Mouse (Mus musculus): ENCODE measurements around the gene Hdac4. TPM values are rescaled to one million over a fixed set of nuclear protein-coding genes. Genes with fewer than 3 reads are reported as not detected.
A peak's percentile ranks its signal among the peaks of the same experiment; 100 is the strongest.

Gene Hdac4
- total RNA-seq, 2 experiments from 2014 or later = 38.8 to 40.8 TPM

- intact Hi-C loops (cut with DNase I; ENCODE audit: low total_unique reads) = no loop called here
- DNase-seq = no peak
These were observed 239.3 kb downstream of the Hdac4 start for GRCm38 (mm10) chr1:91956229-91956628.

GRCm38 (mm10) chr1:91954954-91955353 lies 240.5 kb downstream of the Hdac4 start:
- DNase-seq = no peak
- intact Hi-C loops (cut with DNase I; ENCODE audit: low total_unique reads) = no loop called here

- intact Hi-C loops (cut with DNase I; ENCODE audit: low total_unique reads) = no loop called here
- DNase-seq = no peak
These were observed 242.6 kb downstream of the Hdac4 start for GRCm38 (mm10) chr1:91952912-91953311.

DNA sequence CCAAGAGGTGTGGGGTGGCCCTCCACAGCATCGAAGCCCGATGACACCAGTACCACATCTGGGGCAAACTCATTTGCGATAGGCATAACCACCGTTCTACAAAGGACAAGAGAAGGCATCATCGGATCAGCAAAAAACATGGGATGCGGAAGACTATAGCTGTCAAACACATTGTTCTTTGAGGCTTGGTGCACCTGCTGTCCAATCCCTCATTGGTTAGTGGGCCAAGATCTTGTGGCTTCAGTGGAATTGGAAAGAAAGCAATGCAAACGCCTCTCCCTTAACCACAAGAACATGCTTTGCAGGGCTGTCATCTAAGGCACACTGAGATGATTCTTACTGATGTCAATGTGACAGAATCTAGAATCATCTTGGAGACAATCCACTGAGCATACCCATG lies 248.1 kb downstream of the Hdac4 start:
- intact Hi-C loops (cut with DNase I; ENCODE audit: low total_unique reads) = no loop called here
- no peak for DNase-seq

DNA sequence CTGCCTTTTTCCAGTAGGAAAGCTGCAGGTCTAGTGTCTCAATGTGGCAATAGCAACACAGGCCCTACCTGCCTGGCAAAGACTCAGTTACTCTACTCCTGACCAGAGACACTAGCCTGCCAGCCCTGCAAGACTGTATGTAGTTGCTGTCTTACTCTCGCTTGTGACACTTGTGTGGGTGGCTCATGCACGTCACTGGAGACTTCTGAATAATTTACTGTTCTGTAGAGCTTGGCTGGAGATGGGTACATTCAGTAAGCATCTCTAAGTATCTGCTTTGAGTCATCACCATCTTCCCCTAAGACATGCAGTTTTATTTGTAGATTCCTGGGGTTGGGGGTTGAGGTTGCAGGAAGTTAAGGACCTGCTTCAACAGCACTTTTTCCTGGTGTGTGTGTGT lies 252.9 kb downstream of the Hdac4 start:
- DNase-seq = no peak

DNA sequence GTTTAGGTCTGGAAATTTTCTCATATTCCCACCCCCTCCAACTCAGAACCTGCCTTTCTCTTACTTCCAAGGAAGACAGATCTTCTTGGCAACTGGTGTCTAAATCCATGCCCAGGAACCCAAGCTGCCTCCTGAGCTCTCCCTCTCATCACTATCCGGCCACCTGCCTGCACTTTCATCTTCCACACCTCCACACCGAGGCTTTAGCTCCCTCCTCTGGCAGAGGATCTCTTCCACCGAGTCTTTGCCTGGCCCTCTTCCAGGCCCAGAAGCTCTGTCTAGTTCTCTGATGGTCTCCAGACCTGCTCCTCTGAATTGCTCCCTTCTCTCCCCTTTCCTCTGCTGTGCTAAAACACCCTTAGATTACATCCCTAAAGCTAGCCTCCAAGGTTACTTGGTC lies 253.5 kb downstream of the Hdac4 start:
- intact Hi-C loops (cut with DNase I; ENCODE audit: low total_unique reads) = no loop called here
- DNase-seq = no peak

More for the DNA sequence above, 252.9 kb downstream of the Hdac4 start:
- intact Hi-C loops (cut with DNase I; ENCODE audit: low total_unique reads) = no loop called here

DNA sequence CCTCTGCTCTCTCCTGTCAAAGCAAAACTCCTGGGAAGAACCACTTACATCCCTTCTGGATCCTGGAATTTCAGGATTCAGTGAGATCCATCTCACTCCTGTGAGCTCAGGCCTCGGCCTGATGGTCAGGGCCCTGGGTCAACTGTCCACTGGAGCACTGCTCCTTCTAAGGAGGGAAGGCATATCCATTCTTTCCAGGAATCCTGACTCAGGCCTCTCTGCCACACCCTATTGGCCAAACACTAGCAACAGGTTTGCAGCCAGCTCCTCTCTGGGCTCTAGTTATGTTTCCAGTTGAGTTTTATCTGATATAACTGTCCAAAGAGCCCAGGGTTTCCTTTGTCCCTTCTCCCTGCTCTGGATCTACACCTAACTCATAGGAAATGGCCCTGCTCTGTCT lies 254.4 kb downstream of the Hdac4 start:
- no peak for DNase-seq
- intact Hi-C loops (cut with DNase I; ENCODE audit: low total_unique reads) = no loop called here

GRCm38 (mm10) chr1:91935171-91935570 lies 260.3 kb downstream of the Hdac4 start:
- peak; percentile 54 for DNase-seq
- intact Hi-C loops (cut with DNase I; ENCODE audit: low total_unique reads) = no loop called here

- DNase-seq = no peak
- intact Hi-C loops (cut with DNase I; ENCODE audit: low total_unique reads) = no loop called here
These were observed 261.8 kb downstream of the Hdac4 start for GRCm38 (mm10) chr1:91933681-91934080.

GRCm38 (mm10) chr1:91932221-91932620 lies 263.3 kb downstream of the Hdac4 start:
- no peak for DNase-seq
- intact Hi-C loops (cut with DNase I; ENCODE audit: low total_unique reads) = no loop called here

DNA sequence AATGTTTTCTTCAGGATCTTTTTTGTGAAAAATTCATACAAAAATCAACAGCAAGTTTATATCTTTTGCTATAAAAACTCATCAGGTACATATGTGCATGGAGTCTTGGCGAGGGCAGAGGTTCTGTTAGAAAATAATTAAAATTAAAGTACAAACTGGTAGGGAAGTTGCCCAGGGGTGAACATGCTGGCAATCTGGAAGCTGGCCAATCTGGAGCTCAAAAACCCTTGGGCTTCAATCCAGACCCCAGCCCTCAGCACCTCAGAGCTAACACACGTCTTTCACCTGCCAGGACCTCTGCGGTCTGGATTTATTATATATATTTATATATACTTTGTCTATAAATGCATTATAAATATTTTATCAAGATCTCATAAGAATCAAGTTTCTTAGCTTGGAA lies 263.7 kb downstream of the Hdac4 start:
- intact Hi-C loops (cut with DNase I; ENCODE audit: low total_unique reads) = no loop called here
- DNase-seq = no peak

GRCm38 (mm10) chr1:91931196-91931595 lies 264.3 kb downstream of the Hdac4 start:
- DNase-seq = peak; percentile 42
- intact Hi-C loops (cut with DNase I; ENCODE audit: low total_unique reads) = no loop called here

GRCm38 (mm10) chr1:91929051-91929450 lies 266.4 kb downstream of the Hdac4 start:
- intact Hi-C loops (cut with DNase I; ENCODE audit: low total_unique reads) = no loop called here
- DNase-seq = no peak

DNA sequence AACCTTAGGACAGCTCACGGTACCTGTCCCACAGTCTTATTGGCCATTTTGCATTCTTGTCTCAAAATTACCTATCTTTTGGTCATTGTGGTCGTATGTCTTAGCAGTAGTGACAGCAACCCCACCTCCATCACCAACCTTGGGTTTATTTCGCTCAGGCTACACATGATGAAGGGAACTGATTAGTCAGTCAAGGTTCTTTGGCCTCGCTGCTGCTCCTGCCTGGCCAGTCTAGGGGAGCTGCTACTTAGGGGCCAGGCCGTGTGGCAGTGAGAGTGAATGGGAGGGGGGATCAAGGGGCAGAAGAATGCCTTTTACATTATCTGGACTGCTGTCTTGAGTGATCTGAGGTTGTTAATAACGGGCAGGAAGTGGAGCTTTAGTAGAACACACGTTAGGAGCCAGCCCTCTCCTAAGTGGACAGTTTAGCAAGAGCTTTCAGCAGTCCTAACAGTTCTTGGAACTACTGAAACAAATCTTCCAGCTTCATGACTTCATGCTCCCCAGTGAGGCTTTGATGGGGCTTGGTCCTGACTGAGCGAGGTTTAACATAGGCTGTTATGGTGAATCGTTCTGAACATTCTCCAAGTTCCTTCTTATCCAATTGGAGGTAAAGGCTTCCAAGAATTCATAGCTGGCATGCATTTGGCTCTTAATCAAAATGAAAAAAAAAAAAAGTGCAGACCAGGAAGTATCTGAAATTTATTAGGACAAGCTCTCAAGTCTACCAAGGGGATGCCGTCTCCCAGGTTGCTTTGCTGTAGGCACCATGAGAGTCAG lies 267.8 kb downstream of the Hdac4 start:
- intact Hi-C loops (cut with DNase I; ENCODE audit: low total_unique reads) = no loop called here
- no peak for DNase-seq

DNA sequence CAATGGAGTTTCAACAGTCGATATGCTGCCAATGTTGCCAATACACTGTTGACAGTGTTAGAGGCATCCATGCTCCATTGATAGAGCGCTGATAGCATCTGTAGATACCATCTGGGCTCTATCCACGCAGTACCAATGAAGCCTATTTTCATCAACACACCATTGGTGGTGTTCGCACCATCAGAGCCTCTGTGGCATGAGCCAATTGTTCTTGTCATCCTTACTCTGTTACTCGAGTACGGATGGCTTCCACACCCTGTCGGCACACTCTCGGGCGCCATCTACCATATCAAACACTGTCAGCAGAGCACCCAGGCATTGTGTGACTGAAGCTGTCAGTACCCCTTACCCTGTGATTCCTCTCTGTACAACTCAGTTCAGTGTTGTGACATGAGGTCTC lies 271.9 kb downstream of the Hdac4 start:
- intact Hi-C loops (cut with DNase I; ENCODE audit: low total_unique reads) = no loop called here
- no peak for DNase-seq

- DNase-seq = no peak
- intact Hi-C loops (cut with DNase I; ENCODE audit: low total_unique reads) = no loop called here
These were observed 273.0 kb downstream of the Hdac4 start for GRCm38 (mm10) chr1:91922235-91923152.

- intact Hi-C loops (cut with DNase I; ENCODE audit: low total_unique reads) = no loop called here
- DNase-seq = no peak
These were observed 273.8 kb downstream of the Hdac4 start for GRCm38 (mm10) chr1:91921702-91922101.

GRCm38 (mm10) chr1:91921279-91921678 lies 274.2 kb downstream of the Hdac4 start:
- DNase-seq = no peak
- intact Hi-C loops (cut with DNase I; ENCODE audit: low total_unique reads) = no loop called here

- DNase-seq = no peak
- intact Hi-C loops (cut with DNase I; ENCODE audit: low total_unique reads) = no loop called here
These were observed 275.4 kb downstream of the Hdac4 start for GRCm38 (mm10) chr1:91920038-91920589.

DNA sequence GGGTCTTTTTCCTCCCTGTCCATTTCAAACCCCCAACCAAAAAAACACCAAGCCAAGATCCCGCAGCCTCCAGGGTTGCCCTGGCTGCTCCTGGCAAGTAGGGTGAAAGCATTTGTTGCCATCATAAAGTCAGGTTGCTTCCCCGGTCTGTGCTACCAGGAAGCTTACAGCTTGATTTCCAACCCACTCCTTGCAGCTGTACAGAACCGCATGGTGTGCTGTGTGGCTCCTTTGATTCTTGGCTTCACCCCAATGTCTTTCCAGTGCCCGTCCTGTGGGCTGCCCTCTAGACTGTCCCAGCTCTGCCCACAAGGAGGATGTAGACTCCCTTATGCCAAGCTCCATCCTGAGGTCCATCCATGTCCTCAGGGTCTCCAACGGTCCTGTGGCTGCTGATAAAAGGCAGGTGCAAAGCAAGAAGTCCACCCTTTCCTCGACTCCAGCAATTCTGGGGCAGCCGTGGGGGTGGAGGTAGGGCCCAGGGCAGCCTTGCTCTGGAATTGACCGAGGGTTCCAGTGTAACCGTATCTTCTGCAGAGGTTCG lies 277.2 kb downstream of the Hdac4 start:
- DNase-seq = no peak
- intact Hi-C loops (cut with DNase I; ENCODE audit: low total_unique reads) = no loop called here

Measured in gastrocnemius, postnatal 14 days (tissue).